Mouse (Mus musculus): ENCODE data around the gene Pcolce. TPM values are rescaled to one million over a fixed set of nuclear protein-coding genes. Genes with fewer than 3 reads are reported as not detected.
"Not testable (repeated sequence)": the region's sequence is repeated elsewhere in the genome, so short reads cannot be mapped to it uniquely, and the experiment has no call there.

Gene Pcolce
- total RNA-seq, 2 experiments from 2014 or later = 57.1 to 66.1 TPM

DNA sequence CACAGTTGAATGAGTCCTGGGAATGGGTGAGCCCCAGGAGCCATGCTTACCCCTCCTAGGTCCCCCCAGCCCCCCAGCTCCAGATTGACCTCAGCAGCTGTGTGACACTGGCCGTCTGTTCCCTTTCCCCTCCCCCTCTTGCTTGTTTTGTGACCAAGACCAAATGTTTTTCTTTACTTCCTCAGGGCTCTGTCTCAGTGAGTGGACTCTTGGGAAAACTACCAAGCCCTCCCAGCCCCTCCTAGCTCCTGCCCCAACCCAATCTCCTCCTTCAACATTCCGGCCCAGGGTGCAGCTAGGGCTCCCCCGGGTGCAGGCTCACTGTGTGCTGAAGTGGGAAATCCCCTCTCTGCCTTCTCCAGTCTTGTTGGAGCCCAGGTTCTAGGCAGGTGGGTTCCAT lies 17.0 kb upstream of the Pcolce start:
- intact Hi-C loops (cut with DNase I) = no loop called here
- no peak for DNase-seq

DNA sequence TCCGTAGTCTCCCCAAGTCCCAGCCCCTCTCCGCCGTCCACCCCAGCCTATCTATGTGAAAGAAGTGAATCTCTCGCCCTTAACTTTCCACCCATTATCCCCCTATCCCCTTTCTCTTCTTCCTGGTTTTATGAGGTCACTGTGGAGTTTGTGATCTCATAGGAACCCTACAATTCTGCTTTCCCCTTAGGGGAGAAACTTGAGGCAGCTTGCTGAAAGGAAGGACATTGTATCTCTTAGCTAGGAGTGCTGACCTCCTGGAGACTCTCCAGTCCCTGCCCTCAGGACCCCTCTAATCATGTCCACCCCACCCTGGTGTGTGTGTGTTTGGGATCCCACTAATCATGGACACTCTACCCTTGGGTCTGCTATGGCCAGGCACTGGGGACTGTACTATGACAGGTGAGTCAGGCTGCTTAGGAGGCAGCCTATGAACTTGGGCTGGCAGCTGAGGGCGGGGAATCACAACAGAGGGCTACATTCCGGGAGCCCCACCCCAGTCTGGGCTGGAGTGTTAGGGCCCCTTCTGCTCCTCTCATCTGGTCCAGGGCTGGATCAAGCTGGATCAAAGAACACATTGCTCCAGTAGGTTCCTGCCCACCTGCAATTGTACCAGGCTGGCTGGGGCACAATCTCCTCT lies 16.4 kb upstream of the Pcolce start:
- DNase-seq = no peak
- intact Hi-C loops (cut with DNase I) = no loop called here

DNA sequence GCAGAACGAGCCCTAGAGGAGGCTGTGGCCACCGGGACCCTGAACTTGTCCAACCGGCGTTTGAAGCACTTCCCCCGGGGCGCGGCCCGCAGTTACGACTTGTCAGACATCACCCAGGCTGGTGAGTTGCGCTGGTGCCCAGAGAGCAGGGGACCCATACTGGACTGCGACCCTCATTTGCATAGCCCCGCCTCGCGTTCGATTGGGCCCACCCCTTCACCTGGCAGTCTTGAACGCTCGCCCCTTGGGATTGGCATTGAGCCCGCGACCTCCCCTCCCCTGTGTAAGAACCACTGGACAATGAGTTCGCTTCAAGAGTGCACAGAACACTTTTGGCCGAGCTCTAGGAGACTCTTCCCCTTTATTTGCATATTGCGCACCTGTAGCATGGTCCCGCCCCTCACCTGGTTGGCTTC lies 15.7 kb upstream of the Pcolce start:
- intact Hi-C loops (cut with DNase I) = no loop called here
- DNase-seq = no peak

DNA sequence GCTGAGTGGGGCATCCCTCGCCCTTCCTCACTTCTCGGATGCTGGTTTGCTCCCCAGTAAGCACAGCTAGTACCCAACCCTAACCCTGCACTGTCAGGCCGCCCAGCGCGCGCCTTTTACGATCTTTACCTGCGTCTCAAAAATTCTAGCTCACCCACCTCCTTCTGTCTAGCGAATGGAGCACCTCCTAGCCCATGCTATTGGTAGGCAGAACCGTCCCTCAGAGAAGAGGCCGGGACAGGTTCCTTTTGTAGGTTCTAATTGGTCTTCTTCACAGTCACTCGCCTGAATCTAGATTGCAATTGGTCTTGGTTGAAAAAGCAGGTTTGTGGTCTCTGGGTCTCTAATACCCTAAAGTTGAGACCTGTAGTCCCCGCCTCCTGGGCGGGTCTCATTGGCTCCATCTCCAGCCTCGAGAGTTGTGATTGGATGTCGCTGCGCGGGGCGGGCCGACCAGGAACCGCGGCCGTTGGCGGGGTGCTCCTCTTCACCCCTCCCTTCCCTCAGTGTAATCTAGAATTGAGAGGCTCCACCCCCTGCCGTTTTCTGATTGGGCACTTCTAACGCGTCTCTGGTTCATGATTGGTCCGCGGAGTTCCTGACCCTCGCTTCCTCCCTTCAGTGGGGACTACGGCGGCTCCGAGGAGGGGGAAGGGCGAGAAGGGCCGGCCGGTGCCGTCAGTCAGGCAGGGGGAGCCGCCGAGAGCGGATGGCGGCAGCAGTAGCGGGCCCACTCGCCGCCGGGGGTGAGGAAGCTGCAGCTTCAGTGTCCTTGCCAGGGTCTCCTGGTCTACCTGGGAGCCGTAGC lies 15.1 kb upstream of the Pcolce start, which contains the start of the genes Fbxo24, Lrch4 and Gm20605:
Gene Fbxo24 (minus strand): TSS at position 505 of the 808 bp plus-strand sequence.
Gene Lrch4 (plus strand): TSS at position 624 of the 808 bp plus-strand sequence.
Gene Gm20605 (plus strand): TSS at position 678 of the 808 bp plus-strand sequence.
- DNase-seq = peak; percentile 96 to 98
- intact Hi-C loops (cut with DNase I) = no loop called here

DNA sequence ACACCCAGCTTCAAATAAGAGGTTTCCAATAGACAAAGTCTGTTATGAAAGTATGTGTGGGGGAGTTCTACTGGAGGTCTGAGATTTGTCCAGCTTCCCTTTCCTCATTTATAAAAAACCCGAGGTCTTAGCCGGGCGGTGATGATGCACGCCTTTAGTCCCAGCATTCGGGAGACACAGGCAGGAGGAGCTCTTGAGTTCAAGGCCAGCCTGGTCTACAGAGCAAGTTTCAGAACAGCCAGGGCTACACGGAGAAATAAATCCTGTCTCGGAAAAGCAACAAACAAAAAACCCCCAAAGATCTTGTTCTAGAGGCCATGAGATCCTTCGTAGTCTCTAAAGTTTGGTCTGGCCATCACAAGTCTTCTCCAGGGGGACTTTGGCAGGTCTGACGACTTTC lies 14.4 kb upstream of the Pcolce start:
- intact Hi-C loops (cut with DNase I) = no loop called here
- DNase-seq = no peak

DNA sequence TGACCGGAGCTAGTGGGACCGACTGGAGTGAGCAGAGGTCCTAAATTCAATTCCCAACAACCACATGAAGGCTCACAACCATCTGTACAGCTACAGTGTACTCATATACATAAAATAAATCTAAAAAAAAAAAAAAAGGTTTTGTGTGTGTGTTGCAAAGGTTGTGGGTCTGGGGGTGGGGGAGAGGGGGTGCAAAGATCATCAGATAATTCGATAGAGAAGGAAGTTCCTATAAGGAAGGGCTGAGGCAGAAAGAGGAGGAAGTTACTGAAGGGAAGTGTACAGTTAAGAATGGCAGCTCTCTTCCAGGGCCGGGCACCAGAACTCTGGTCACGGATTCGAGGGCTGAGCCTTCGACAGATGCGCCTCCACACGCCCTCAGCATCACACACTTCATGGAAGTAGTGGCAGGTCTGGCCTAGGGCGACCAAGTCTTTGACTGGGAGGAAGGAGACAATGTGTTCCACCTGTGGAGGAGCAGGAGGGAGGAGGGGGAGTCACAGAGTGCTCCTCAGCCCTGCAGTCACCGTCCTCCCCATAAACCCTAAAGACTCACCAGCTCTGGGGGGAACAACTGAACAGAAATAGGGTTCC lies 10.4 kb upstream of the Pcolce start:
- no peak for DNase-seq
- intact Hi-C loops (cut with DNase I) = no loop called here

DNA sequence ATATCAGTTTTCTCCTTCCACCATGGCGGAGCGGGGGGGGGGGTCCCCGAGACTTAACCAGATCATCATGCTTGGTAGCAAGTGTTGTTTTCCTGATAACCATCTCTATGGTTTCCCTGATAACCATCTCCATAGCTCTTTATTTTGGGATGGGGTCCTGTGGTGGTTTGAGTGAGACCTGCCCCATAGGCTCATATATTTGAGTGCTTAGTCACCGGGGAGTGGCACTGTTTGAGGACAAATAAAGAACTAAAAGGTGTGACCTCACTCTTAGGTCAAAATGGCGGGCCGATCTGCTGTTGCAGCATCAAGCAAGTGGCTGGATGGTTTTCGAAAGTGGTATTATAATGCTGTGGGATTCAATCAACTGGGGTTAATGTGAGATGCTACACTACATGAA lies 1.8 kb upstream of the Pcolce start:
- DNase-seq = no peak
- intact Hi-C loops (cut with DNase I) = no loop called here

DNA sequence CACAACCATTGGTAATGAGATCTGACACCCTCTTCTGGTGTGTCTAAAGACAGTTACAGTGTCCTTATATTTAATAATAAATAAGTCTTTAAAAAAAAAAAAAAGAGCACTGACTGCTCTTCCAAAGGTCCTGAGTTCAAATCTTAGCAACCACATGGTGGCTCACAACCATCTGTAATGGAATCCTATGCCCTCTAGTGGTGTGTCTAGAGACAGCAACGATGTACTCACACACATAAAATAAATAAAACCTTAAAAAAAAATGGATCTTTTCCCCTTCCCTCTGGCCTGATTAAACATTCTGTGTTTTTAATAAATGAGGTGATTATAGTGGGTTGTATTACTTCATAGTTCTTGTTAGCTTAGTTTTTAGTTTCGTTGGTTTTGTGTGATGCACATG lies 1.3 kb upstream of the Pcolce start:
- DNase-seq; intact Hi-C loops (cut with DNase I): not testable (repeated sequence)

DNA sequence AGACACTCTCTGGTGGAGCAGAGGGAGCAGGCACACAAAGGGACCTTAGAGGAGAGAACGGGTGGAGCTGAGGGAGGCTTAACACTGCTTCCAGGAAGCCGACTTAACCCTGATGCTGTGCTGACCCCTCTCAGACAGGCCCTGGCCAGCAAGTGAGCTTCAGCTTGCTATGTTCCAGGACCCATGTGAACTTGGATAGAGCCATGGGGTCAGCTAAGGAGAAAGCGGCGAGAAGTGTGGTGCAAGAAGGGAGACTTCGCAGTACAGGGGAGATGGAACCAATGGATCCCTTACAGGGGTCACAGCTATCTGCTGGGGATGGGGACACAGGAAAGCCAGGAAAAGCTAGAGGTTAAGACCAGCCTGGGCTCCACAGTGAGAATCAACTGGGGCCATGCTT lies 508 bp downstream of the Pcolce start:
- DNase-seq = no peak
- intact Hi-C loops (cut with DNase I) = no loop called here

DNA sequence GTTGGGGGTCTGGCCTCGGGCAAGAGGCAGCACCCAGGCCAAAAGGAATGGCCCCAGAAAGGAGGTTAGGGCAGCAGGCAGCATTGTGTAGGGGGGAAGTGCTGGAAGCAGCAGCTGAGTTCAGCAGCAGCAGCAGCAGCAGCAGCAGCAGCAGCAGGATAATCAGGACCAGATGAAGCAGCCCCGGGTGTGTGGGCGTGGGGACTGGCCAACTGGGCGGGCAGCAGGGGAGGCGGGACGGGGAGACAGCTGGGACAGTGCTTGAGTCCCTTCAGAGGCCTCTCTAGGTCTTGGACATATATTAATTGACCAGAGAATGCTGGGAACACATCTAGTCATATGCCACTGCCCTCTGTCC lies 2.4 kb downstream of the Pcolce start:
- DNase-seq = peak; percentile 65 to 87
- intact Hi-C loops (cut with DNase I) = no loop called here

DNA sequence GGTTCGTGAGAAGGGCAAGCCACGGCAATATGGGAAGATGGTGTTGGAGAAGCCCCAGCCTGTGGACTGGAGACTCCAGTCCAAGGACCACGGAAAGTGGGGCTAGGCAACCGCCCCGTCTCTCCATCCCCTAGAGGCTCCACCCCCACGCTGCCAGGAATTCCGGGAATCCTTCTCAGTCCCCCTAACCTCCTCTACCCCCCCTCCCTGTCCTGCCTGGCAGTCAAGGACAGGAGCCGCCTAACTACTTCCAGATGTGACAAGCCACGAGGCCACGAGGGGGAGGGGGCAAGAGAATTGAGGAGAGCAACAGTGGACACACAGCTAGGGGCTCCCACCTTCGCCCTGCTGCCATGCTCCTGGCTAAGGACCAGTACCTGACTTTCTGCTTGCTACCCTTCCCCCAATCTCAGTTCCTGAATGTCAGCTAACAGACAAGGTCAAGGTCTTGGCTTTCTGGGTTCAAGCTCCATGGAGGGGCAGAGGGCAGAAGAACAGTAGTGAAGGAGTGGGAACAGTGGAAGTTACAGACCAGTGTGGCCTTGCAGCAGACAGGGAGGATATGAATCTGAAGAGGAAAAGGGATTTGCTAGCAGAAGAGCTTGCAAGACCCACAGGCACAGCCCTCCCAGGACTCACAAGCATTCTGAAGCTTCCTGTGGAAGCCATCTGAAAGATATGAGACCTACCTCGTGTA lies 2.9 kb downstream of the Pcolce start:
- intact Hi-C loops (cut with DNase I) = no loop called here
- DNase-seq = peak; percentile 70 to 91

DNA sequence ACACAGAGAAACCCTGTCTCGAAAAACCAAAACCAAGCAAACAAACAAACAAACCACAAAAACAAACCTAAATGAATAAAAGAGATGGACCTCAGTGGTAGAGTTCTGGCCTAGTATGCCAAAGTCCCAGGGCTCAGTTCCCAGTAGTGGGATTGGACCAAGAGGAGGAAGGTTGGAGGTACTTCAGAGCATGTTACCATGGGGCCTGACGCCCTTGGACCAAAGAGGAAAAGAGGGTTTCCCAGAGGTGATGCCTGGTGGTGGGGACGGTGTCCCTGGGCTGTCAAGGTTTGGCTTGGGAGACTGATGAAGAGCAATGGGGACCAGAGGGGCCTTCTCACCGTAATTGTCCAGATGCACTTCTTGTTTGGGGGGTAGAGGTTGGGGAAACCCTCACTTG lies 3.5 kb downstream of the Pcolce start:
- intact Hi-C loops (cut with DNase I) = no loop called here
- DNase-seq = no peak

DNA sequence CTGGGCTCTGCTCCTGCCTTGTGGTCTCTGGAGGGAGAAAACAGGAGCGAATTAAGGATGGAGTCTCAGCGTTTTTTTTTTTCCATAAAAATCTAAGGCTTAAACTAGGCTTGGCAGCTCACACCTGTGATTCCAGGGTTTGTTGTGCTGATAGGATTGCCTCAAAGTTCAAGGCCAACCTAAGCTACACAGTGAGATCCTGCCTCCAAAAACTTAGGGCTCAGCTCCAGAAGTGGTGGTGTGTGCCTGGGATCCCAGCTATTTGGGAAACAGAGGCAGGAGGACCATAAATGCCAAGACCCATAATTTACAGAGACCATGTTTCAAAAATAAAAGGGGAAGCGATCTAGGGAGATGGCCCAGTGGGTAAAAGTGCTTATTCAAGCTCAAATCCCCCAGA lies 4.3 kb downstream of the Pcolce start:
- intact Hi-C loops (cut with DNase I) = no loop called here
- no peak for DNase-seq

DNA sequence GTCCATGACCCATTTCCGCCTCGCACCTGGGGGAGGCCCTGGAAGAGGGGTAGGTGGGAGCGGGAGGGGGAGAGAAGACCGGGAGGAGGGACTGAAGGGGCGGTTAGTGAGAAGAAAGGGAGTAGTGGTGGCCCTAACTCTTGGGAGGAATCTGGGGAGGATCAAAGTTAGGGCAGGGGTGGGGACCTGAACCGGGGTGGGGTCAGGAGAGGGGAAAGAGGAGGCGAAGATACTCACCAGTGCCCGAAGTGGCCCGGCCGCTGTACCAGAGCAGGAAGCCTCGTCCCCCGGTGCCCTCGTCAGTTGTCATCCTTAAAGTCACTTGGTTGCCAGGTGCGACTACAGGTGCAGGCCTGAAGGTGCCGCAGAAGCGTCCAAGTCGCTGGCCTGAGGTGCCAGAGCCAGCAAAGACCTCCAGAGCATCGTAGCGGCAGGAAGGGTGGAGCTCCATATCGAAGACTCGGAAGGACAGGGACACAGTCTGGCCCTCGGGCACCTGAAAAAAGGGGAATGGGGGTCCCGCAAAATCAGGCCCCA lies 4.9 kb downstream of the Pcolce start:
- intact Hi-C loops (cut with DNase I) = no loop called here

DNA sequence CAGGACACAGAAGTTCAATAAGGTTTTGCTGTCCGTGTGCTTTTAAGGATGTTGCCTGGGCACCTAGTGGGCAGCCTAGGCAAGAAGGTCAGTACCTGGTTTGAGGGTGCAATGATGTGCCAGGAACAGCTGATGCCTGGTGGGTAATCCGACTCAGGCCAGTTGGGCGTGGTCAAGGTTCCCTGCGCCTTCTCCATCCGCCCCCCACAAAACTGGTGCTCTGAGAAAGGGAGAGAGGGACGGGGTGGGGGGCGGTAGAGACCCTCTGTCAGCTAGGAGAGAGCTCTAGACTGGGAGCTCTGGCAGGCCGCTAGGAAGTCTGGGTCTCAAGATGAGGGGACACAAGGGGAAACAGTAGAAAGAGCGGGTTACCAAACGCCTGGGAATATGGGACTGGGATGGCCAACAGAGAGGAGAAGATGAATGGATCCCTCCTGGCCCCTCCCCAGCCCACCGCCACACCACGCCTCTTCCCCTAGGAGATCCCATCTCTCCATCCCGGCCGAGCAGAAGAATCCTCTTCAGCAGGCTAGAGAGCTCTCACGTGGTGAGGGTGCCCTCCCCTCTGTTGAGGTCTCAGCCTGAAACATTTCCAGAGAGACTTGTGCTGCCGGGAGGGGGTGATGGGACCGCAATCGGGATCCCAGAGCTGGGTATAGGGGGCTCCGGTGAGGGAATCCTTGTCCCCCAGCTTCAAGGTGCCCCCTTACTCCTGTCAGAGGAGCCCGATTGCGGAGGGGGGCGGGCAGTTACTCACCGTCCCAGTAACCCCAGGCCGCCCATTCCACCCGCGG lies 5.5 kb downstream of the Pcolce start:
- no peak for DNase-seq
- intact Hi-C loops (cut with DNase I) = no loop called here

More for the DNA sequence above, 4.9 kb downstream of the Pcolce start:
- DNase-seq = no peak

DNA sequence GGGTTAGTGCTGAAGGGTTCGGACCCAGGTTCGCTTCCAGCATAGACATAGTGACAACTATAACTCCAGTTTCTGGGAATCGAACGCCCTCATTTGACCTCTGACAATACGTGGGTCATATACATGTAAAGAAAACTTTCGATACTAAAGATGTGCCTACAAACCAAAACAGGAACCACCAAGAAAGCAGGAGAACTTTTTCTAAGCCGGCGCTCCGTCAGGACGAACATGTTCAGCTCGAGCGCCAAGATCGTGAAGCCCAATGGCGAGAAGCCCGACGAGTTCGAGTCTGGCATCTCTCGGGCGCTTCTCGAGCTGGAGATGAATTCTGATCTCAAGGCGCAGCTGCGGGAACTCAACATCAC lies 12.2 kb downstream of the Pcolce start:
- intact Hi-C loops (cut with DNase I) = loop anchor here (2.0 kb wide), 1 partner anchor 69 kb away; the partner anchor contains the start of genes Epo and Gnb2
- DNase-seq = no peak

DNA sequence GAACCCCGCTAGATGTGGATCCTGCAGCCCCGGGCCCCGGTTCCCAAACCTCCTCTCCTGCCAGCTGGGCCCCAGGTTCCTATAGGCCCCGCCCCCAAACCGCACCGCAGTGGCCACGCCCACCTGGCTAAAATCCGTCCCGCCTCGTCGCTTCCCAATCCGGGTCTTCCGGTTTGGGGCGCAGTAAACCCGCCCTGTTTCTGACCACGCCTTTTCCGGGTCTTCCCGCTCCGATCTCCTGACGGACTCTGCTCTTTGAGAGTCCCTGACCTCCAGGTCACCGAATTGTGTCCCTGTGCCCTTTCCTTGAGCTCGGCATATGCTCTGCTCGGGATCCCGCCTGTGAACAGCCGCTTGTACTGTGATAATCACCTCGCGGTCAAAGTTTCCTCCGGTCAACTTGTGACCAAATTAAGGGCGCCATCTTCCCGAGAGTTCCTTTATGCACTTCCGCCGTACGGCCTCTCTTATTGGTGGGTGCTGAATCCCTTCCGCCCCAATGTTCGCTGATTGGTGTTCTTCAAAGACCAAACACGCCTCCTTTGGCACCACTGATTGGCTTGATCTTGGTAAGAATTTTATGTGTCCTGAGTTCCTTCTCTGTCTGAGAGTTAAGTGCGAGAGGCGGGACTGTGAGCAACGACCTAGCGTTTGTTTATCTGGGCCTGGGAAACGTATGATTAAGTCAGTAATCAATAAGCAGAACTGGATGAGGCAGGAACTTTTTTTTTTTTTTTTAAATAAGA lies 12.8 kb downstream of the Pcolce start, which contains the start of gene Mospd3:
Gene Mospd3 (minus strand): TSS at position 440 of the 746 bp plus-strand sequence.
- intact Hi-C loops (cut with DNase I) = loop anchor here (2.0 kb wide), 1 partner anchor 68 kb away; the partner anchor contains the start of genes Epo and Gnb2
- DNase-seq = peak; percentile 94 to 97

DNA sequence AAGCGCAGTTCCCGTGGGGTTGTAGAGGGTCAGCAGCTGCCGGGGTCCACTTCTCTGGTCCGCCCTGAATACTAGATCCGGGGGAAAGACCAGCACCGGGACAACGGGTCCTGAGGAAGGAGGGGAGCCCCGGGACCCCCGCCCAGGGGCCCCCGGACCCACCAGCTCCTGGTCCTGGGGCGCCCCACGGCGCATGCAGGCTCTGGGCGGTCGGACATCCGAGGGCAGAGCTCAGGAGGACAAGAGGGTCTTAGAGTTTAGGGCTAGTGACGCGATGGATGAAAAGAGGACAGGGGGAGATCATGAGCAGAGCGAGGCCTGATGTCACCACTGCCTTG lies 13.3 kb downstream of the Pcolce start:
- DNase-seq = no peak
- intact Hi-C loops (cut with DNase I) = loop anchor here (2.0 kb wide), 1 partner anchor 67 kb away; the partner anchor contains the start of genes Epo and Gnb2

DNA sequence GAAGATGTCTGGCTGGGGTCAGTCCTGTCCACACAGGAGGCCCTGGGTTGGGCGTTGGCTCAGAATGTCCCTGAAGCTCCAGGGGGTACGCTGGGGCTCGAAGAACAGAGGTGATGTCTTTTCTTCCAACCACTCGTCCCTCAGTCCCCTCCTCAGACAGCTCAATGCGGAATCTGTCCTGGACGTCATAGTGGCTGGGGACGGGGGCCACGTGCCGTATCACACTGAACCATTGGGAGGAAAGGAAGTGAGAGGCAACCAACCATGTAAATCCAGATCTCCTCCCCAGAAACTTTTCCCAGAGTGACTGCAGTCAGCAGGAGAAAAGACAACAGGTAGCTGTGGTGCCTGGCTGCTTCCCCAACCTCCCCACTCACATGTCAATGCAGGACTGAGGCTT lies 14.0 kb downstream of the Pcolce start:
- no peak for DNase-seq
- intact Hi-C loops (cut with DNase I) = no loop called here
